Mouse (Mus musculus): ENCODE data around the gene Cd6. TPM values are rescaled to one million over a fixed set of nuclear protein-coding genes. Genes with fewer than 3 reads are reported as not detected.

The Cd6 gene
- polyA plus RNA-seq, 2 experiments, result 0.10 TPM; not detected in 1

DNA sequence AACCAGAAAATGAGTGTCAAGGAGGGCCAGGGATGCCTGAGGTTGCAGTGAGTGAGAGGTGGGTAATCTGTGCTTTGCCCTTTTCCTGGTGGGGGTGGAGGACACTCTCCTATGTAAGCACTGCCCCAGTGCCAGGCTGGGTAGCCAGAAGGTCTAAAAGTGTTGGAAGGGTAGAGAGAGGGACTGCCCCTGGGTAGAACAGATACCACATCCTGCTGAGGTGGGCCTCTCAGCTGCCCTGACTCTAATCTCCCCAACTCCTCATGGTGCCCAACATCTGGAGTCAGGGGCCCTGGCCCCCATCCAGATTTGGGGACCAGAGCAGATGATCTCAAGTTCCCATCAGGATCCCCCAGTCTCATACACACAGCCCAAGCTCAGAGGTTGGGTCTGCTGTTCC is 72.7 kb downstream of the Cd6 start:
- Histone ChIP-seq H3K27ac (replicated peaks; ENCODE audit: low read depth, low read length) (no peak overlapping the region), H3K36me3 (ENCODE audit: control insufficient read depth, insufficient read depth, low read length) (no peaks in the 10 kb centered on the region), H3K4me1 (ENCODE audit: control insufficient read depth, insufficient read depth, low read length) (peaks cover 7% of the 10 kb centered on the region; the same call in 1 of the 2 replicates), H3K4me3 (replicated peaks; ENCODE audit: low read length) (no peak overlapping the region), H3K27me3 (ENCODE audit: control insufficient read depth, insufficient read depth, low read length) (no peaks in the 10 kb centered on the region), H3K9ac (ENCODE audit: low read depth, low read length, severe bottlenecking) (no peak overlapping the region), H3K4me2 (replicated peaks; ENCODE audit: low read depth, low read length, severe bottlenecking) (no peak overlapping the region), H3K9me3 (ENCODE audit: control insufficient read depth, low read length) (no peaks in the 10 kb centered on the region)
- no peak for TF ChIP-seq POLR2A (IDR thresholded peaks at IDR 0.05; ENCODE audit: borderline replicate concordance, extremely low read depth, insufficient read depth, insufficient read length)
- DNase-seq (ENCODE audit: low spot score), result no peak
- ATAC-seq (ENCODE audit: low FRiP score, low read depth), result no peak

DNA sequence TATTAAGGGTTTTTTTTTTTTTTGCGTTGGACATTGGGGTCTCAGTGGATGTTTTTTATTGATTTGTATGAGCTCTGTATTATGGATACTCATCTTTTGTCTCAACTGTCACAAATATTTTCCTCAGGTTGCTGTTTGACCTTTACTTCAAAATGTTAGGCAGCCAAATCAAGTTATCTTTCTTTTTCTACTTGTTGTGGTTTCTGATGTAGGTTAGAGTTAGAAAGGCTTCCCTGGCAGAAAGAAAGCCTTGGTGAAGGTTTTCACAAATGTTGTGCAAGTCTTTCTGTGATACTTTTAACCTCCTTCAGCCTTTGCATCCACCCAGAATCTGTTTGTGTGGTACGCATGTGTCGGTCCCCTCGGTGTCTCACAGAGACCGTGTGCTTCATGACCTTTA is 77.2 kb downstream of the Cd6 start:
- H3K4me3 ChIP-seq (replicated peaks; ENCODE audit: low read length), result no peak overlapping the region
- H3K27ac ChIP-seq (replicated peaks; ENCODE audit: low read depth, low read length), result no peak overlapping the region
- ATAC-seq (ENCODE audit: low FRiP score, low read depth) (no peak), DNase-seq (ENCODE audit: low spot score) (no peak)
- no peaks in the 10 kb centered on the region for H3K9me3 ChIP-seq (ENCODE audit: control insufficient read depth, low read length)
- no peaks in the 10 kb centered on the region for H3K36me3 ChIP-seq (ENCODE audit: control insufficient read depth, insufficient read depth, low read length)
- H3K27me3 ChIP-seq (ENCODE audit: control insufficient read depth, insufficient read depth, low read length), result no peaks in the 10 kb centered on the region
- TF ChIP-seq POLR2A (IDR thresholded peaks at IDR 0.05; ENCODE audit: borderline replicate concordance, extremely low read depth, insufficient read depth, insufficient read length), result no peak
- no peak overlapping the region for H3K9ac ChIP-seq (ENCODE audit: low read depth, low read length, severe bottlenecking)
- H3K4me2 ChIP-seq (replicated peaks; ENCODE audit: low read depth, low read length, severe bottlenecking), result no peak overlapping the region
- H3K4me1 ChIP-seq (ENCODE audit: control insufficient read depth, insufficient read depth, low read length), result no peaks in the 10 kb centered on the region
- 91% methylated on average over 5 of the region's 5 CpGs for WGBS

DNA sequence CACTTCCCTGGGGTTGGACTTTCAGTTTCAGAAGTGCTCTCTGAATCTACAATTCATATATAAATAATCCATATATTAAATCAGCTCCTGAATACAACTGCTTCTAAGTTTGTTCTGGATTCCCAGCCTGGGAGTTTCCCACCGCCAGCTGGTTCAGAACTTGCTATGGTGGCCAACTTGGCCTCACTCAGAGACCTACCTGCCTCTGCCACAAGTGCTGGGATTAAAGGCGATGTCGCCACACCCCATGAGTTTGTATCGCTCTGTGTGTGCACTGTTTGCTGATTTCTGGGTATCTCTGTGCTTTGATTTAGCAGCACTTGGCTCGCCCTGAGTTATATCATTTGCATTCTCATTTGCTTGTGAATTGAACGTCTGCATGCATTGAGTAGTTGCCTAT is 77.8 kb downstream of the Cd6 start:
- no peak for TF ChIP-seq POLR2A (IDR thresholded peaks at IDR 0.05; ENCODE audit: borderline replicate concordance, extremely low read depth, insufficient read depth, insufficient read length)
- WGBS, result 90% methylated on average over 6 of the region's 6 CpGs
- no peaks in the 10 kb centered on the region for H3K36me3 ChIP-seq (ENCODE audit: control insufficient read depth, insufficient read depth, low read length)

DNA sequence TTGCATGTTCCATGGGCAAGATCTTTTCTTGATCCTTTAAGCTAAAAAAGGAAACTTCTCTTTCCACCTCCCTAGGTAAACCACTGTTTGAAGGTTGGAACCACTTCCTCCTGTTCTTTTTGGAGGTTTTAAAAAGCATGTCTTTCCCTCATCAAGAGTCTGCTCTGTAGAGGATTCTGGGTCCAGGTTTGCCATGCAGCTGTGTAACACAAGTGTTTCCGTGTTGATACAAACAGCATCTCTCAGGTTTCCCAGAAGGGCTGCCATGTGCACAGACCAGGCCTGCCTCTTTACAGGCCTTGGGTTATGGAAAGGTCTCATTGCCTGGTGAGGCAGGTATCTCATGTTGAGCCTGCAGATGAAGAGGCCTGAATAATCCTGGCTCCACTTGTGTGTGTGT is 78.3 kb downstream of the Cd6 start:
- H3K27ac ChIP-seq (replicated peaks; ENCODE audit: low read depth, low read length), result no peak overlapping the region
- H3K9ac ChIP-seq (ENCODE audit: low read depth, low read length, severe bottlenecking), result no peak overlapping the region
- no peak overlapping the region for H3K4me3 ChIP-seq (replicated peaks; ENCODE audit: low read length)
- H3K9me3 ChIP-seq (ENCODE audit: control insufficient read depth, low read length), result no peaks in the 10 kb centered on the region
- no peak for DNase-seq (ENCODE audit: low spot score)
- TF ChIP-seq POLR2A (IDR thresholded peaks at IDR 0.05; ENCODE audit: borderline replicate concordance, extremely low read depth, insufficient read depth, insufficient read length), result no peak
- no peaks in the 10 kb centered on the region for H3K4me1 ChIP-seq (ENCODE audit: control insufficient read depth, insufficient read depth, low read length)
- no peak for ATAC-seq (ENCODE audit: low FRiP score, low read depth)
- H3K27me3 ChIP-seq (ENCODE audit: control insufficient read depth, insufficient read depth, low read length), result no peaks in the 10 kb centered on the region
- no peaks in the 10 kb centered on the region for H3K36me3 ChIP-seq (ENCODE audit: control insufficient read depth, insufficient read depth, low read length)
- WGBS, result 72% methylated on average over 1 of the region's 1 CpGs
- no peak overlapping the region for H3K4me2 ChIP-seq (replicated peaks; ENCODE audit: low read depth, low read length, severe bottlenecking)

More for the DNA sequence above, 77.8 kb downstream of the Cd6 start:
- H3K27ac ChIP-seq (replicated peaks; ENCODE audit: low read depth, low read length), result no peak overlapping the region
- no peaks in the 10 kb centered on the region for H3K27me3 ChIP-seq (ENCODE audit: control insufficient read depth, insufficient read depth, low read length)
- no peak for DNase-seq (ENCODE audit: low spot score)
- no peak overlapping the region for H3K4me2 ChIP-seq (replicated peaks; ENCODE audit: low read depth, low read length, severe bottlenecking)
- H3K9ac ChIP-seq (ENCODE audit: low read depth, low read length, severe bottlenecking), result no peak overlapping the region
- no peaks in the 10 kb centered on the region for H3K4me1 ChIP-seq (ENCODE audit: control insufficient read depth, insufficient read depth, low read length)
- no peaks in the 10 kb centered on the region for H3K9me3 ChIP-seq (ENCODE audit: control insufficient read depth, low read length)
- H3K4me3 ChIP-seq (replicated peaks; ENCODE audit: low read length), result no peak overlapping the region
- ATAC-seq (ENCODE audit: low FRiP score, low read depth), result no peak

DNA sequence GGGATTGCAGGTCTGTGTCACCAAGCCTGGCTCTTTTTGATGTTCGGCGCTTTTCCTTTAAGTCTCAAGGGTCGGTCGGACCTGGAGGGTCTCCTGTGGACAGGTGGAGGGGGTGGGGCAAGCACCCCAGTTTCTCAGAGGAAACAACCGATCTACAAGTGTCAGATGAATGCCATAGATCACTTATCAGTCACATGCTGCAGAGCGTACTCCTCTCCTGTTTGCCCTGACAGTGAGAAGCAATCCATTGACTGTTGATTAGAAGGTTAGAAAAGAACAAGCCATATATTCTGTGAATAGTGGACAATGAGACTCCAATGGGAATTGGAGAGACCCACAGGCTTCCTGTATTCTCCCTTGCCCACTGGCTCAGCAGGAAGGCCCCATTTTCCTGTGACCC is 79.7 kb downstream of the Cd6 start:
- no peak overlapping the region for H3K9ac ChIP-seq (ENCODE audit: low read depth, low read length, severe bottlenecking)
- H3K4me1 ChIP-seq (ENCODE audit: control insufficient read depth, insufficient read depth, low read length), result no peaks in the 10 kb centered on the region
- 78% methylated on average over 6 of the region's 6 CpGs for WGBS
- no peak overlapping the region for H3K27ac ChIP-seq (replicated peaks; ENCODE audit: low read depth, low read length)
- H3K4me3 ChIP-seq (replicated peaks; ENCODE audit: low read length), result no peak overlapping the region
- no peaks in the 10 kb centered on the region for H3K27me3 ChIP-seq (ENCODE audit: control insufficient read depth, insufficient read depth, low read length)
- no peak for ATAC-seq (ENCODE audit: low FRiP score, low read depth)
- TF ChIP-seq POLR2A (IDR thresholded peaks at IDR 0.05; ENCODE audit: borderline replicate concordance, extremely low read depth, insufficient read depth, insufficient read length), result no peak
- H3K9me3 ChIP-seq (ENCODE audit: control insufficient read depth, low read length), result no peaks in the 10 kb centered on the region
- no peak for DNase-seq (ENCODE audit: low spot score)
- no peak overlapping the region for H3K4me2 ChIP-seq (replicated peaks; ENCODE audit: low read depth, low read length, severe bottlenecking)
- H3K36me3 ChIP-seq (ENCODE audit: control insufficient read depth, insufficient read depth, low read length), result no peaks in the 10 kb centered on the region

DNA sequence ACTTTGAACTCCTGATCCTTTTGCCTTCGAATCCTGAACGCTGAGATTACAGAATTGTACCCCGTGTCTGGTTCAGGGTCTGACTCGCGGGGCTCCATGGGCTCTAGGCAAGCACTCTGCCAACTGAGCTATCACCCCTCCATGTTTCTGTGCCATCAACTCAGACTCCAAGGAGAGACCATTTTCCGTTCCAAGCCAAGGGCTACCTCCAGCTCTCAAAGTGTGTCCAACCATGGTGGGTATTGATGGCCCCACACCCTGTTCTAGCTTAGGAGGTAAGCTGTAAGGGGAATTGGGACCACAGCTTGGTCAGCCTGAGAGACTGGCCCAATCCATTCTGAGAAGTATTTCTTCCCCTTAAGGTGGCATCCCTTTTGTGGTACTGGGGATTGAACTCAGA is 80.6 kb downstream of the Cd6 start:
- Histone ChIP-seq H3K27ac (replicated peaks; ENCODE audit: low read depth, low read length) (no peak overlapping the region), H3K4me2 (replicated peaks; ENCODE audit: low read depth, low read length, severe bottlenecking) (no peak overlapping the region), H3K9ac (ENCODE audit: low read depth, low read length, severe bottlenecking) (no peak overlapping the region), H3K27me3 (ENCODE audit: control insufficient read depth, insufficient read depth, low read length) (no peaks in the 10 kb centered on the region), H3K4me3 (replicated peaks; ENCODE audit: low read length) (no peak overlapping the region), H3K9me3 (ENCODE audit: control insufficient read depth, low read length) (no peaks in the 10 kb centered on the region), H3K36me3 (ENCODE audit: control insufficient read depth, insufficient read depth, low read length) (no peaks in the 10 kb centered on the region), H3K4me1 (ENCODE audit: control insufficient read depth, insufficient read depth, low read length) (no peaks in the 10 kb centered on the region)
- no peak for DNase-seq (ENCODE audit: low spot score)
- TF ChIP-seq POLR2A (IDR thresholded peaks at IDR 0.05; ENCODE audit: borderline replicate concordance, extremely low read depth, insufficient read depth, insufficient read length), result no peak
- no peak for ATAC-seq (ENCODE audit: low FRiP score, low read depth)
- 88% methylated on average over 6 of the region's 6 CpGs for WGBS

Data from limb, embryonic 14.5 days (tissue).